Mouse (Mus musculus) gastrocnemius, postnatal 25 days (tissue): Measurements from ENCODE around the gene Prss48. TPM values are rescaled to one million over a fixed set of nuclear protein-coding genes. Genes with fewer than 3 reads are reported as not detected.
"Not testable (repeated sequence)": the region's sequence is repeated elsewhere in the genome, so short reads cannot be mapped to it uniquely, and the experiment has no call there.

Source experiments
- DNase-seq: peaks from one replicate; pipeline ENCODE4 v3.0.0; 2022
- total RNA-seq, 2 experiments: library from RNA; stranded (reverse); gene quantifications; 1 replicate in 1 of 2; 2 replicates in 1 of 2; pipeline ENCODE4 v1.2.3; 2021

Gene Prss48
- total RNA-seq, 2 experiments from 2014 or later, result not detected

- no peak for DNase-seq
Measured at GRCm38 (mm10) chr3:86002940-86003339, 649 bp upstream of the Prss48 start.

- DNase-seq, result no peak
Measured at GRCm38 (mm10) chr3:86001271-86001670, 1.0 kb downstream of the Prss48 start.

DNA sequence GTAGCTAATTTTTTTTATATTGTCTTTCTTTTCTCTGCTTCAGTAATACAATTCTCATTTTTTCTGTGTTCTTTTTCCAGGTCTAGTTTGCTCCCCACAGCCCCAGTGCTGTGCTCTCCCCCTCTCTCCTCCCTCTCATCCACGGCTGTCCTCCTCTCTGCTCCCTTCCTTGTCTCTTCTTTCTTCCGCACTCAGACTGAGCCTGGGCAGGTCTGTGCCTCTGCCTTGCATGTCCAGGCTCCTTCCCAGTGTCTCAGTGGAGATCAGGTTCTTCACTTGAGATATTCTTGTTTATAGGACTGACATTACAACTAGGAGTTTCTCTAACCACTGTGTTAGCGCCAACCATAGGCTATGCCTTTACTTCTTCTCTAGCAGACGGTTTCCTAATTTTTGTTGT is 7.6 kb downstream of the Prss48 start:
- DNase-seq, result no peak

- DNase-seq, result peak; percentile 25
Measured at GRCm38 (mm10) chr3:85993744-85994143, 8.5 kb downstream of the Prss48 start.

DNA sequence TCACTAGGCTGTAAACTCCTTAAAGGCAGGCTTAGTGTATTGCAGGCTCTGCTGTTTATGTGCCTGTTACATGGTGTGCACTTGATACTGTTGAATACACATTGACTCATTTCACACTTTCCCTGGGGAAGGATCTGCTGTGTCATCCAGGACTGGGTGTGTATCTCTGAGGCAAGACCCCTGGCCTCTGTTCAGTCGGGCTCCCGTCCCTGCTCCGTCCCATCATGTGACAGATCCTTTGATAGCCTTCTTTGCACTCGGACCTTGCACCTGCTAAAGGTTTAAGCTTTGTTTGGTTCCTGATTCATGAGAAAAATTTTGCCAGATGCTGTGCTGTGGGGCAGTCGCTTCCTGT is 10.5 kb downstream of the Prss48 start:
- DNase-seq, result no peak

DNA sequence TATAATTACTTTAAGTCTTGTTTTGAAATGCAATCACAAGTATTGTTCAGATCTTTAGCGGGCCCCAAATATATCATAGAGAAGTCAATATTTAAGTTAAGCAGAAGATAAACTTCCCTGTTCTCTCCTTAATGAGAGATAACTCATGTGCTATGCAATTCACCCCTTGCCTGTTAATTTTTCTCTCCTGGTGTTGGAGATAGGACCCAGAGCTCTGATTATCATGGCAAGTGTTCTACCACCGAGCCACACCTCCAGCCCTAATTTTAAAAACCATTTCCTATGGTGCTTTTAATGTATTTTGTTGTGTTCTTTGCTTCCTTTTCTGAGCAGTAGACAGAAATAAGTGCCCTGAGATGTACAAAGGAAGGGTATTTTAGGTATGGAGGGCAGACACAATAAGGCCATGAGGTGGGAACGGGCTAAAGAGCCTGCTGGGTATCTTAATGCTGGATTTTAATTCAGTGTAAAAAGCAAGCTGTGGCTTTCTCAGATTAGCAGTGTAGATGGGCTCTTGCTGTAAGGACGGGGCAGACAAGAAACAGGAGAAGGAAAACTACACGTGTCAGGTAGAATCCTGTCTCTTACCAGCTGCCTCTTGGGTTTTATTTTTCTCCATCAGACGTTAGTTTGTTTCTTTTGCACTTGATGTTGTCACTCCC is 11.0 kb downstream of the Prss48 start:
- no peak for DNase-seq

- no peak for DNase-seq
Measured at GRCm38 (mm10) chr3:85987225-85987624, 15.1 kb downstream of the Prss48 start.

DNA sequence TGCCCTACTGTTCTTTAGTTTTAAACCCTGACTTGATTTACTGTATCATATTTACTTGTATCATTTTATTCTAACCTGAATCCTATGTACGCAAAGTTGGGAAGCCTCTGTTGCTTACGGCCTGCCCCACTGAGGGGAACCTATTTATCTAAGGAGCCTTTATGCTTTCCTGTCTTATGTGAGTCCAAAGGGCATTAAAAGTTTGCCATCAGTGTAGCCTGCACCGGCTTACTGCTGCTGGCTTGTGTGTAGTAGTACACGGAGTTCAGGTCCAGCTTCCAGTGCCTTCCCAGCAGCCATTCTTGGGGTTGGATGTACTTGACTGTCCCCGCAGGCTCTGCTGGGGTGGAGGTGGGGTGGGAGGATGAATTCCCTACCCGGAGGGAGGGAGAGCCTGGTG is 17.8 kb downstream of the Prss48 start:
- no peak for DNase-seq

GRCm38 (mm10) chr3:85981761-85982160 is 20.5 kb downstream of the Prss48 start:
- not testable (repeated sequence) for DNase-seq

DNA sequence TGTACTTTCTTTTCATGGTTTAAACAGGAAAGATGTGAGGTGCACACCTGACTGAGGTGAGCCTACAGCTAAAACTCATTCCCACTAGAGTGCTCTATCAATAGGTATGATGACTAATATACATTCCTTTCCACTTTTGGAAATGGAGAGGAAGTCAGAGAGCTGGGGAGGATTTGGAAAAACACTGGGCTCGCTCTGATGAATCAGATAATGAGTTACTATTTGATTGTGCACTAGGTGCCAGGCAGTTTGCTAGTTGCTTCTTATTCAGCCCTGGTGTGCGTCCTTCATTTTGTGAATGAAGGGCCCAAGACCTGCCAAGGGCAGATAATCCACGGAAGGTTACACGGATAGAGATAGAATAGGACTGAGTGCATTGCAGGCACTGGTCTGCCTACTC is 22.3 kb downstream of the Prss48 start:
- no peak for DNase-seq

DNA sequence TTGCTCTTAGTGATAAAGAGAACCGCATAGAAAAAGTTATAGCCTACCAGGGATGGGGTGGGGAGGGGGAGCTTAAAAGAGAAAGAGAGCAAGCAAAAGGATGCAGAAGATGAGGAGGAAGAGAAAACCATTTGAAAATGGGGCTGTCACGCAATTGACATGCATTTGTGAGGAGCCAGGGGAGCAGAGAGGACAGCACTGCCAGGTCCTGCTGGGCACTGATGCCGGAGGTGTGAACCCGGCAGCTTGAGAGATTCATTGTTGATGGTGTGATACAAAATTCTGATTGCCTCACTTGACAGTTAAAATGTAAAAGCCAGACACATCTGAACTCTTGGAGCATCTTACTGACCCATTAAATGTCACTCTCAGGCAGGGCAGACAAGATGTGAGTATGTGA is 27.8 kb downstream of the Prss48 start:
- DNase-seq, result no peak

- no peak for DNase-seq
Measured at GRCm38 (mm10) chr3:85973376-85974140, 28.7 kb downstream of the Prss48 start.

DNA sequence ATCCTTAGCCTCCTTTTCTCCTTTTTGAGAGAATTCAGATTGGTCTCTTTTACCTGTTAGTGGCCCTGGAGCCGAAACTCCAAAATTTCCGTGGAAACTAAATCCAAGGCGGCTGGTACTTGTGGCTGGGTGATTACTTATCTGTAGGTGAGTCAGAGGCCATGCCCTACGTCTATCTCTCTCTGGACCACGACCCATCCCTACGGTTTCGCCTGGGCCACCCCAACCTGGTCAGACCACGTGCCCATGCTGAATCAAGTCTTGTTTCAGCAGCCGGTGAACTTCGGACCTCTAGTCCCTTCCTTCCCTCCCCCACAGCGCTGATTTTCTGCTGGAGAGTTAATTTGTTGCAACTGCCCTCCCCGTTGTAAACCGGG is 30.7 kb downstream of the Prss48 start:
- no peak for DNase-seq

GRCm38 (mm10) chr3:85970742-85971598 is 31.3 kb downstream of the Prss48 start, which contains the start of gene Sh3d19:
Gene Sh3d19 (plus strand): TSS chr3:85971109.
- peak; percentile 82 for DNase-seq

DNA sequence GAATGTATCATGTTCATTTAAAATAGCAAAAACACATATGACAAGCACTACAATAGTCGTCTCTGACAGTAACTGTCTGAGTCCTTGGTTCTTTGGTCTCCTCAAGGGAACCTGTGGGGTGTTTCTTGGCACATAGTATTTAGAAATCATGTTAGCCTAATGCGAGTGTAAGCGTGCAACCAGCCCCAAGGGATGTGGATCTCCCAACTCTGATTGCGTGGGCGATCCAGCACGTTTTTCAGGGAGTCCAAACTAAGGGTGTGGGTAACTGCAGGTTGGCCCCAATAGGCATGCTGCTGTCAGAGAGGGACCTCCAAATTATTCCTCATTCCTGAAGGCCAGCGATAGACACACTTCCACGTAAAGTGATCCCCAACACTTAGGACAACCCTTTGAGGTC is 33.3 kb downstream of the Prss48 start:
- no peak for DNase-seq

GRCm38 (mm10) chr3:85965479-85965878 is 36.8 kb downstream of the Prss48 start:
- no peak for DNase-seq

DNA sequence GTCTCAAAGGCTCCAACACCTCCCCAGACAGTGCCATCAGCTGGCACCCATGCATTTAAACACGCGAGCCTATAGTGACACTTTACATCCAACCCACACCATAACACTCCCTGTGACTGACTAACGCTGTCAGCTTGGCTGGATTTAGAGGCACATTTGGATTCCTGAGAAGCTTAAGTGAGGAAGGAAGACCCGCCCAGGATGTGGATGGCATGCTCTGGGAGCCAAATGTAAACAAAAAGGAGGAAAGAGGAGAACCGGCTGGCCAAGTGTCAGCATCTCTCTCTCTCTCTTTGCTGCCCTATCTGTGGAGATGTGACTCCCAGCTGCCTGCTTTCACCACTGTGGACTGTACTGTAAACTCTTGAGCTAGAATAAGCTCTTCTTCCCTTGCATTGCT is 41.2 kb downstream of the Prss48 start:
- no peak for DNase-seq

GRCm38 (mm10) chr3:85959669-85960068 is 42.6 kb downstream of the Prss48 start:
- no peak for DNase-seq

DNA sequence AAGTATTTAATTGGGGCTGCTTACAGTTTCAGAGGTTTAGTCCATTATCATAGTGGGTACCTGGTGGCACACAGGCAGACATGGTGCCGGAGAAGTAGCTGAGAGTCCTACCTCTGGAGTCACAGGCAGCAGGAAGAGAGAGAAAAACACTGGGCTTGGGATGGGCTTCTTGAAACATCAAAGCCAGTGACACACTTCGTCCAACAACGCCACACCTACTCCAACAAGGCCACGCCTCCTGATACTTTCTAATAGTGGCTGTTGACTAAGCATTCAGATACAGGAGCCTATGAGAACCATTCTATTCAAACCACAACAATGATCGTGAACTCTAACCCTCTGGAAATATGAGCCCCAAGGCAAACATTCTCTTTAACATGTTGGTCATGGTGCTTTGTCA is 46.6 kb downstream of the Prss48 start:
- no peak for DNase-seq

DNA sequence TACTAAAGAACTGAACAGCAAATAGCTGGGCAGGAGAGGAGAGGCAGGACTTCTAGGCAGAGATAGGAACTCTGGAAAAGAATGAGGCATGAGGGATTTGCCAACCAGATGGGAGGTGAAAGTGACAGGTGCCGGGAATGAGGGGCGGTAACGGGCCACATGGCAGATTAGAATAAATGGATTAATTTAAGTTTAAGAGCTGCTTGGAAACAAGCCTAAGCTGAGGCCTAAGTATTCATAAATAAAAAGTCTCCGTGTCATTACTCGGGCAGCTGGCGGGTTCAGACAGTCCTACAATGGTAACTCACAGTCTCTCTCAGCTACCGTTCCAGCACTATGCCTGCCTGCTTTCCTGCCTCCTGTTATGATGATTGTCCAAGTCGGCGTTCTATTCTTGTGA is 47.0 kb downstream of the Prss48 start:
- no peak for DNase-seq

DNA sequence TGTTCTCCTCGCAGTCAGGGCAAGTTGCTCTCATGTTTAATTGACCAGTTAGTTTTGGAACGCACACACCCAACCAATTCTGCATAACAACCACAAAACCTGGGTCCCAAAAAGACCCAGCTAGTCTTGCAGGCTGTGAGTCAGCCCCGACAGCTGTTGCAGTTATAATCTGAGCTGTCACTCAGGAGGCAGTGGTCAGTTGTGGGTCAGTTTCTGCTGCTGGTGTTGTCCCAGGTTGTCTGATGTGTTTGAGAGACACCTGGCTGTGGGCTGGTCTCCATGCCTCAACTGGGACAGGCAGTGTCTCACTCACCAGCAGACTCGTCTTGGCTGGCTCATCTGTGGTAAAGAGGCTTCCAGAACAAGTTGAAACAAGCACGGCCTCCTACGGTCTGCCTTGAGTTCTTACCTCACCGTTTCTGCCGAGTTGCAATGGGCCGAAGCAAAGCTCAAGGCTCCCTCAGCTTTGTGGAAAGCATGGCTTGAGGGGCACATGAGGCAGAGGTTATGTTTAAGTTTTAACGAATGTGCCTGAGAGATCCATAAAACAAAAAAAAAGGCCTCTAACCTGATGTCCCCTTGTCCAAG is 49.5 kb downstream of the Prss48 start:
- no peak for DNase-seq

DNA sequence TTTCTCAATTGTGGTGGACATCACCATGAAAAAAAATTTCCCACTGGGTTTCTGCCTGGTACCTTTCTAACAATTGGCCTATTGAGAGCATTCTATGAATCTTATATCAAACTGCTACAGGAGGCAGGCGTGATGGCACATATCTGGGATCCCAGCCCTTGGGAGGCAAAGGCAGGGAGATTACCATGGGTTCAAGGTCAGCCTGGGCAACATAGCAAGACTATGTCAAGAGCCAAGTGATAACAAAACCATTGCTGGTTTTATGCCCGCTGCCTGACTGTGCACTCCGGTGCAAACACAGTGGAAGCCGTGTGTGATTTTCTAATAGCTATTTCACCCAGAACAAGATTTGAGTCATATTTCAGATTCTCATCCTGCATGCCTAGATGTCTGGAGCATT is 51.4 kb downstream of the Prss48 start:
- DNase-seq, result no peak
